Mouse (Mus musculus) spleen, adult 12 weeks (tissue): ENCODE data around the gene Tulp3.

ENCODE experiments used
- DNase-seq: peaks from one replicate; pipeline ENCODE4 v3.0.0; 2022; ENCODE audit warnings: low spot score

Tulp3 gene

DNA sequence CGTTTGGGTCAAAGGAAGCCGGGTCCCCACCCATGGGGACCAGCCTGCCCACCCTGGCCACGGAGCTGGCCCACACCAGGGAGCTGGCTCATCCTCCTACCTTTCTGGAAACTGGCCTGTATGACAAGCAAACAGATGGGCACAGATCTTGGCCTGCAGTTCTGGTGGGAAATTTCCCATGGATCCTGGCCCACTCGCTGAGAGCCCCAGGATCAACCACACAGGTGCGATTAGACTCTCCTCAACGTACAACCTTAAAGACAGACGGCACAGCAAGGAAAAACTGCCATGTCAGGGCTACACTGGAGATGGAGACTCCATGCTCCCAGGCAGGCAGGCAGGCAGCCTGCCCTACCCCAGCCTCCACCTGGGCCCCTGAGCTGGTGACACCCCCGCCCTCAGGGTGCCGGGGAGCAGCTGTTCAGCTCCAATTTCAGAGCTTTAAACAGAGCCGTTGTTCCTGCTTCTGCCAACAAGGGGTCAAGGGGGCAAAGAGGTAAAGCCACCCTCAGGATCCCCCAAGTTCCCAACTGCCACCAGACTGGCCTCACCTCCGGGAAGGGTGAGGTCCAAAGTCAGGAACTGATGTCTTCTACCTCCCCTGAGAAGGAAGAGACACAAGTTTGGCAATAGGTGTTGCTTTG lies 58.8 kb downstream of the Tulp3 start:
- no peak for DNase-seq

- DNase-seq = no peak
These were observed 59.5 kb downstream of the Tulp3 start for GRCm38 (mm10) chr6:128295876-128296749.

DNA sequence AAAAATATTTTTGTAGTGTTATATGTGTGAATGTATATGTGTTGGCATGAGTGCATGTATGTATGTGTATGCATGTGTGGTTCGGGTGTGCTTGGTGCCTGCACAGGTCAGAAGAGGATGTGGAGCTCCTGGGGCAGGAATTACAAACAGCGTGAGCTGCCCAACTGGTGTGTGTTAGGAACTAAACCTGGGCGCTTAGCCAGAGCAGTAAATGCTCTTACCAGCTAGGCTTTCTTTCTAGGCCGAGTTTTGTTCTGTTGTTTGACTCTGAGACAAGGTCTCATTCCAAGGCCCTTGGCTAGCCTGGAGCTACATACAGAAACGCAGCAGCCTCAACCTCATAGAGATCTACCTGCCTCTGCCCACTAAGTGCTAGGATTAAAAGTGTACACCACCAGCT lies 64.4 kb downstream of the Tulp3 start:
- no peak for DNase-seq

DNA sequence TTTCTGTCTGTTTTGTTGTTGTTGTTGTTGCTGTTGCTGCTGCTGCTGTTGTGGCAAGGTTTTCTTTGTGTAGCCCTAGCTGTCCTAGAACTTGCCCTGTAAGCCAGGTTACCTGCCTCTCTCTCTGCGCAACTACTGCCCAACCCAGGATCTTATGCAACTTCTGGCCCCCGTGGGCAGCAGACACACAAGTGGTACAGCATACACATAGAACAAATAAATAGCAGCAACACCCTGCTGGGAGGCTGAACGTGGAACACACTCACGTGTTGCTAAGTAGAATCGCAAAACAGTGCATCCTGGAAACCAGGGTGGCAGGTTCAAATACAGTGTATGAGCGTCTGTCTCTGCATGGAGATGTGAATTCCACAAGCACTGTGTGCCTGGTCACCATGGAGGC lies 67.0 kb downstream of the Tulp3 start:
- DNase-seq = no peak

DNA sequence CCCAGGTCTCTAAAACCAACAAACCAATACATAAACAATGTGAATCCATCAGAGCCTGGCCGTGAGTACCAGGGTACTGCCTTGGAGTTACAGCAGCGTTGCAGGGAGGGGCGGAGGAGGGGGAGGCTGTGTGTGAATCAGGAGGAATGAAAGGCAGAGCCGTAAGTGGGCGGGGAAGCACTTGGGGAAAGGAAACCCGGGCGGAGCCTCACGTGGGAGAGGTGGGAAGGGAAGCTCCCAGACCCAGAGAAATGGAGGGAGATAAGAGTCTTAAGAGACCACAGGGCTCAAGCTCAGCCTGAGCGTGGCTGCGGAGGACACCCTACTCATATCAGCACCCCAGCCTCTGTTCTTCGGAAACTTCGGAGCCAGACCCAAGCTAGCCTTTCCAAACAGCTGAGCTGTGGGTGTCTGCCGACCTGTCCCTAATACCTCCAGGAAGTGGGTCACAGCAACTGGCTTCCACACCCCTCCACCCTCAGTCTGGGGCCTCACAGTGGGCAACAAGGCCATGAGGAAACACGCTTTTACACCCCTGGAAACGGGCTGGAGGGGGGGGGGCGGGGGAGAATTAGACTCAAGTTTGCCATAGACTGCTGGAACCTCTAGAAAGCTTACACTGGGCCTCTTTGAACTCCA lies 69.7 kb downstream of the Tulp3 start:
- DNase-seq = no peak

- no peak for DNase-seq
These were observed 73.5 kb downstream of the Tulp3 start for GRCm38 (mm10) chr6:128282126-128282525.

GRCm38 (mm10) chr6:128280472-128281145 lies 75.0 kb downstream of the Tulp3 start:
- no peak for DNase-seq

DNA sequence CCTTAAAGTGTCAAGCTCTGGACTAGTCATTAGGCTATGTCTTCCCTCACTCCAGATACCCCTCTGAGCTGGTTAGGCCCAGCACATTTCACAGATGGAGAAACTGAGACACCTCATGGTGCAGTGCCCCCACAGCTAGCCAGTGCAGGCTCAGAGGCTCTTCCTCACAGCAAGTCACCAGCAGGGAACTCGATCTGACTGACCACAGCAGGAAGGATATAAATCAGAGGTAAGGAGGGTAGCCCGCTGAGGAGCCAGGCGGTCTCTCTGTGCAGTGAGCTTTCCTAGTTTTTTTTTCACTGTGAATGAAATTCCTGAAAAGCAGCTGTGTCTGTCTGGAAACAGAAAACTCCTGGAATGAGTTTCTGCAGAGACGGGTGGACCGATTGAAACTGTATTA lies 76.0 kb downstream of the Tulp3 start:
- DNase-seq = no peak

GRCm38 (mm10) chr6:128279099-128279498 lies 76.6 kb downstream of the Tulp3 start:
- DNase-seq = no peak

DNA sequence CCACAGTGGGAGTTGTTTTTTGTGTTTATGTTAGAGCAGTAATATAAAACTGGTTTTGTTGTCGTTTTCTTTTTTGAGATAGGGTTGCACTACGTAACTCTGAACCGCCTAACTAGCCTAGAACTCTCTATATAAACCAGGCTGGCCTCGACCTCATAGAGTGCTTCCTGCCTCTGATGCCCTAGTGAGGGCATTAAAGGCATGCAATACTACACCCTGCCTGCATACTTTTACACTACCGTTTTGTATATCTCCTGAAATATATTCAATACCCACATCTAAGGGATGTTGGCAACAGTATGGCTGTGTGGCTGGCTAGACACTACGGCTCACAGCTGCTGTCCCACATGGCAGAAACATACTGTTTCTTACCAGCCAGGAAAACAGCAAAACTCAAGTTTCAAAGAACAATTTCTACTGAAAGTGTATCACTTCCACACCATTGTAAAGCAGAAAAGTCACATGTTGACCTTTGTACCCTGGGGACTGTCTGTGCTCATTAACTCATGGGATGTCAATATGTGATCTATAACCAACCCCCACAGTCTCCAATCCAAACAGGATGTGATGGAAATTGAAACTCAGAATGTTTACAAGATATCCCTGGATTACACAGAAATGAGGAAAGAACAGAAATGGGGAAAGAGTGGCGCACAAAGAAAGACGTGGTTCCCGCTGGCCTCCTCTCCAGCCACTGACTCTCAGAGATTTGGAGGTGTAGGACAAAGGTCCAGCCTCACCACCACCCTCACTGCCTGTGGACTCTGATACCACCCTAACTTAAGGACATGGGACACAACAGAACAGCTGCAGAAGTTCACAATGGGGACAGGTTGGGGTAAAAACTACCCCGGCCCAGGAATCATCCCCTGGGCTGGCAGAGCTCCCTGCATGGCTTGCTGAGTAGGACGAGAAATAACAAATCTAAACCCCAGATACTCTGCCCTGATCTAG lies 78.2 kb downstream of the Tulp3 start:
- no peak for DNase-seq

- DNase-seq = no peak
These were observed 79.3 kb downstream of the Tulp3 start for GRCm38 (mm10) chr6:128276349-128276748.

DNA sequence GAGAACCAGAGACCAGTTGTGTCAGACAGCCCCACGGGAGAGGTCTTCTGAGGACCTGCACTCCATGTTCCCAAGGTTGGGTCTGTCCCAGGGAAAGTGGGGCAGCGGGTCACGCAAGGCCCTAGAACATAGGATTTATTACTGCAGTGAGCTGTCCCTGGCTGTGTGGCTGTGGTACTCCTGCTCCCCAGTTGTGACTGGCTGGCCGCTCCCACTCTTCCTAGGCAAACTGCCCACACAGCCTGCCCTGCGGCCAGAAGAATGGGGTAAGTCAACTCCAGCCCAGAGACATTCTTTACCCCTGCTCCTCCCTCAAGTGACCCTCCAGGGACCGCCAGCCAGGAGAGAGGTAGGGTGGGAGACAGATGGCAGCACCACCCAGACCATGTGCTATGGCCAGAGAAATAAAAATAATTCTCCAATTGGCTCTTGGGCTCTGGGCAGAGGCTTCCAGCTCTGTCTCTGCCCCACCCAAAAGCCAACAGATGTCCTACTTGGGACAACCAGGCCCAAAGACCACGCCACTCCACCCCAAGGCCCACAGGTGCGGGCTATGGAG lies 80.1 kb downstream of the Tulp3 start:
- no peak for DNase-seq

GRCm38 (mm10) chr6:128273507-128273906 lies 82.1 kb downstream of the Tulp3 start:
- DNase-seq = no peak

- no peak for DNase-seq
These were observed 82.9 kb downstream of the Tulp3 start for GRCm38 (mm10) chr6:128272754-128273153.
